Mouse (Mus musculus) ES-Bruce4 (cell line): Measurements from ENCODE around the gene Cux2. TPM values are rescaled to one million over a fixed set of nuclear protein-coding genes. Genes with fewer than 3 reads are reported as not detected.

Experiments used
- H3K27ac ChIP-seq: 2 replicates; pipeline ENCODE4 v1.5.1; 2012; ENCODE audit warnings: low read length, inconsistent platforms; ENCODE audit not compliant: insufficient read depth
- H3K27me3 ChIP-seq: 2 replicates; pipeline ENCODE4 v1.6.1; 2012; ENCODE audit warnings: mild to moderate bottlenecking, low read length, inconsistent platforms; ENCODE audit not compliant: control insufficient read depth, poor library complexity, insufficient read depth, severe bottlenecking
- H3K36me3 ChIP-seq: 2 replicates; pipeline ENCODE4 v1.6.1; 2012; ENCODE audit warnings: inconsistent platforms, mild to moderate bottlenecking, low read length, moderate library complexity; ENCODE audit not compliant: control insufficient read depth, poor library complexity, insufficient read depth, severe bottlenecking
- H3K4me1 ChIP-seq: one replicate; pipeline ENCODE4 v1.8.1; 2011; ENCODE audit warnings: low read length; ENCODE audit not compliant: control insufficient read depth, insufficient read depth
- H3K4me3 ChIP-seq: 2 replicates; pipeline ENCODE4 v1.5.1; 2011; ENCODE audit warnings: low read depth, mild to moderate bottlenecking, low read length
- H3K9ac ChIP-seq: 2 replicates; pipeline ENCODE4 v1.6.1; 2012; ENCODE audit warnings: low read depth, mild to moderate bottlenecking, inconsistent platforms; ENCODE audit not compliant: poor library complexity, severe bottlenecking
- H3K9me3 ChIP-seq: replicated peaks from 2 replicates; pipeline ENCODE4 v1.6.1; 2012; ENCODE audit warnings: mild to moderate bottlenecking, low read length, inconsistent platforms; ENCODE audit not compliant: control insufficient read depth, poor library complexity, insufficient read depth, severe bottlenecking
- CTCF ChIP-seq: IDR thresholded peaks from one replicate; pipeline ENCODE4 v1.8.1; 2011; ENCODE audit warnings: low read depth, low read length
- EP300 ChIP-seq: IDR thresholded peaks from 2 replicates; pipeline ENCODE4 v1.6.1; 2011; ENCODE audit warnings: low read depth, low read length; ENCODE audit not compliant: insufficient read depth
- POLR2A ChIP-seq: IDR thresholded peaks from one replicate; pipeline ENCODE4 v1.8.1; 2011; ENCODE audit warnings: low read length; ENCODE audit not compliant: insufficient read depth
- polyA plus RNA-seq: library from polyadenylated mRNA; stranded (reverse); fragments of >200 nt; gene quantifications from 2 replicates; pipeline ENCODE4 v1.2.4, GENCODE M21; 2011; ENCODE audit warnings: low read depth; ENCODE audit not compliant: missing spikeins, insufficient read depth, insufficient read length

Gene Cux2
- polyA plus RNA-seq, 1 experiment: 3.6 TPM

DNA sequence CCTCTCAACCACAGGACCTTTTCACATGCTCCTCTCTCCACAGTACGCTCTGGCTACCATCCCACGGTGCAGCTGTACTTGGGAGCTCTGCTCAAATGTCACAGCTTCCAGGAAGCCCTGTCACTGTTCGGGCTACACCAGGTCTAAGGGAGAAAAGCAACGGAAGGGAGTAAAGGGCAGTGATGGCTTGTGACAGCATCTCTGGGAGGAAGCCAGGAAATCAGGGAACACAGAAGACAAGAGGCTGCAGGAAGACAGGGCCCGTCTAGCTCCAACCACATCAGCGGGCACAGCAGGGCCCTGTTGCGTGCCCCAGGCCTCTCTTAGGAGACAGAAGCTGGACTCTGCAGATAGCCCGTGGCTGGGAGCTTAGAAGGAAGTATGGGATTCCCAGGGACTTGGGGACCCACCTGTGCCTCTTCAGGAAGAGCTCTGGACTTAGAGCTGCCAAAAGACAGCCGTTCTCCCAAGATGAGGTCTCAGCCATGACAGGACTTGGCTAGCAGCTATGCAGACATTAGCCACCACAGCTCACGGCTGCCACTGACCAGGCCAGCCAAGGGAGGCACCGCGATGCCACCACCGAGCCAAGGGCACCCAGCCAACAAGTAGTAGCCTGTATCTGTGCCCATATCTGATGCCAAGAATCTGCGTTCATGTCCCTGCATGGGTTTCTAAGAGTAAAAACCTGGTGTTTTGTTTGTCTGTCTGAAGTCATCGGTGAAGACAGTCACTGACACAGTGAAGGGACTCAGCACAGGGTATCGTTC, 105.7 kb downstream of the Cux2 start:
- Histone ChIP-seq H3K36me3 (no peaks in the 10 kb centered on the region), H3K9me3 (no peaks in the 10 kb centered on the region), H3K4me3 (no peak overlapping the region), H3K27me3 (no peaks in the 10 kb centered on the region), H3K9ac (no peak overlapping the region), H3K4me1 (no peaks in the 10 kb centered on the region), H3K27ac (no peak overlapping the region)
- TF ChIP-seq CTCF: no peak
- no peak for TF ChIP-seq EP300
- no peak for TF ChIP-seq POLR2A

DNA sequence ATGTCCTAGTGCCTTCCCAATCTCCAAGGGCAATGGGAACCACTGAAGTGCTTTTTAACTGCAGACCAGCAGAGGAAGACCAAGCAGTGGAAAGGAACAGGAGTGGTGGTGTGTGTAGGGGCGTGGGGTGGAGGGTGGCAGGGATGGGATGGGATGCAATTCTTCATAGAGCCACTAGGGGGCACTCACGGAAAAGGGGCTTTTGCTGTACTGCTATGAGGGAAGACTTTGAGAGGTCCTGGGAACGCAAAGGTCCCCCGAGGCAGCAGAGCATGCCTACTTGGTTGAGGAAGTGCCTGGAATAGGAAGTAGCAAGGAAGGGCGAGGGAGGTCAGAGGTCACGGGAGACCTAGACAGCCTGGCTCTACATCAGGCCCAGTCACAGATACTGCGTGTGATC, 106.4 kb downstream of the Cux2 start:
- no peak overlapping the region for H3K4me3 ChIP-seq
- TF ChIP-seq POLR2A (no peak), CTCF (peak; percentile 77), EP300 (no peak)

DNA sequence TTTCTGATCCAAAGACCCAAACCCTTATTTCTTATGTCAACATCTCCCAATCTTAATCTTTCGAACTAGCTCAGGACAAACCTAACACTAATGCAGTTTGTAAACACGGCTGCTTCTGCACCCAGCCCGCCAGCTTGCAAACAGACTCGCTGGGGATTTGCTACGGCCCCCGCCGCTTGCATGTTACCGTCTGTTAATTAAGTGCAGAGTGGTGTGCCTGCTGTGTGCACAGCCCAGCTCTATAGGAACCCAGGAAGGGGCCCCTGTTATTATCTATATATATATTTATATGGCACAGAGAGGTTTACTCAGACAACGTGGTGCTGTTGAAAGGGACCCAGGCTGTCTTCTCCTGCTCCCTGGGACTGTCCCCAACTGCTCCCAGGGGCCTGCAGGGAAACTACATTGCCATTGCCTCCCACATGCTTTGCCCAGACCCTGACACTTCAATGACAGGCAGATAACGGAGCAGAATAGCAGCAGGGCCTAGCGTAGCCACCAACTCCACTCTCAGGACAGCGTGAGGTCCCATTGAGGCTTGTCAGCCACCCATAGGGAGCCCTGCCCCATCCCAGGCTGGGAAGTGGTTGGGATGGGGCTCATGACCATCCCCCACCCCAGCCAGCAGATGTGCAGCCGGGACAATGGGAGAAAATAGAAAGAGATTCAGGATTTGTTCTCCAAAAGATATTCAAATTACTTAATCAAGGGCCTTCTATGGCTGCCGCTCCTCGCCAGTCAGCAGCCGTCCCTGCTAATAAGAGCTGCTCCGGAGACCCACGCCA, 111.6 kb downstream of the Cux2 start:
- Histone ChIP-seq H3K4me3 (no peak overlapping the region), H3K4me1 (no peaks in the 10 kb centered on the region)

More for the DNA sequence above, 106.4 kb downstream of the Cux2 start:
- Histone ChIP-seq H3K36me3 (no peaks in the 10 kb centered on the region), H3K9me3 (no peaks in the 10 kb centered on the region), H3K4me1 (no peaks in the 10 kb centered on the region), H3K27ac (no peak overlapping the region), H3K27me3 (no peaks in the 10 kb centered on the region), H3K9ac (no peak overlapping the region)

DNA sequence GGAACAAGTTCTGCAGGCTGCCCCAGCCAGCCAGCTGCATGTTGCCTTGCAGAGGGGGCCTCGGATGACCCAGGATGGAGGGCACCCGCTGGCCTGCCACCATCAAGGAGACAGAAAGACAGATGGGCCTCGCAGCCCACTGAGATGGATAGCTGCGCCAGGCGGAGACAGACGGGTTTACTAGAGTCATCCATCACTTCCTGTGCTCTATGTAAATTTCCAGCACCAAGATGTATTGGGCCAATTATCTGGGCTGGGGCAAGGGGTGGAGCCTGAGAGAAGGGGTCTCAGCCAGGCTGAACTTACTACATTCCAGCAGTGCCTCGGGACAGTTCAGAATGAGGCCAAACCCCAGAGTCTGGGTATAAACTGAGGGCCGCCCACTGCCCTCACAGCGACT, 119.6 kb downstream of the Cux2 start:
- no peak overlapping the region for H3K27ac ChIP-seq
- no peak overlapping the region for H3K4me3 ChIP-seq
- H3K27me3 ChIP-seq: no peaks in the 10 kb centered on the region
- no peaks in the 10 kb centered on the region for H3K4me1 ChIP-seq
- H3K9me3 ChIP-seq: no peaks in the 10 kb centered on the region
- no peaks in the 10 kb centered on the region for H3K36me3 ChIP-seq
- TF ChIP-seq CTCF: no peak
- no peak for TF ChIP-seq POLR2A
- no peak overlapping the region for H3K9ac ChIP-seq

More for the DNA sequence above, 111.6 kb downstream of the Cux2 start:
- TF ChIP-seq CTCF (no peak), EP300 (no peak), POLR2A (no peak)
- Histone ChIP-seq H3K9ac (no peak overlapping the region), H3K27me3 (no peaks in the 10 kb centered on the region), H3K9me3 (no peaks in the 10 kb centered on the region), H3K36me3 (no peaks in the 10 kb centered on the region), H3K27ac (no peak overlapping the region)

DNA sequence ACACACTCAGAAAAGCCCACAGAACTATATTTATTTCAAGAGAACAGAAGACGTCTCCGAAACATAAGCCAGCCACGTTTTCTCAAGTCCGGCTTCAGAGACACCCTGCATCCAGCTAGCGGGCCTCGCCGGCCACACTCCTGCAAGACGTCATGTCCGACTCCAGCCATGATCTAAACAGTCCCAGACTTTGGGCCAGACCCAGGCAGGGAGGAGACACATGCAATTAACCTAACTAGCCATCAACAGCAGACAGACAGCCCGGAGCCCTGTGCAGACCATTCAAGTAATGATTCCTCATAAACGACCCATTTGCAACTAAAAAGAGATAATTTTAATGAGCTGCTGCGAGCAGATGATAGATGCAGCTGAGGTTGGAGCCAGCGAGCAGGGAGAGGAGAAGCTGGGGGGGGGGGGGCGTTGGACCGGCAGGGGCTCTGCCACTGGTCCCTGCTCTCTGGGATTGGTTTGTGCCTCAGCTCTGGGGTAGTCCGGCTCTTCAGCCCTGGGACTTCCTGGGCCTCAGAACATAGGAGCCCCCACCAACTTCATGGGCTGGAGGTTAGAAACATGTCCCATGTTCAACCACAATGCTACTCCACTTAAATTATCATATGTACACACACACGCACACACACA, 121.4 kb downstream of the Cux2 start:
- Histone ChIP-seq H3K4me1 (no peaks in the 10 kb centered on the region), H3K27me3 (no peaks in the 10 kb centered on the region), H3K9me3 (no peaks in the 10 kb centered on the region), H3K4me3 (no peak overlapping the region), H3K27ac (no peak overlapping the region), H3K36me3 (no peaks in the 10 kb centered on the region), H3K9ac (no peak overlapping the region)
- no peak for TF ChIP-seq EP300
- no peak for TF ChIP-seq POLR2A
- no peak for TF ChIP-seq CTCF

DNA sequence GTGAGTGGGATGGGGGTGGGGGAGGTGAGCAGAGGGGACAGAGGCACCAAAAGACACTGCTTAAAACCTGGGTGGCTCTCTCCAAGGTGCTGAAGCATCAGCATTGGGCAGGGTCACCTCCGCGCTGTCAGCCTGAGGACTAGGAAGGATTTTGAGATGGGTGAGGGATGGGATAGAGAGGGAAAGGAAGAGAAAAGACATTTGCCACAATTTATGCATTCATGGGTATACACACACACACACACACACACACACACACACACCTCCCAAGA, 123.4 kb downstream of the Cux2 start:
- no peaks in the 10 kb centered on the region for H3K27me3 ChIP-seq
- H3K4me1 ChIP-seq: no peaks in the 10 kb centered on the region
- H3K4me3 ChIP-seq: no peak overlapping the region
- TF ChIP-seq POLR2A (no peak), EP300 (no peak), CTCF (no peak)
- no peaks in the 10 kb centered on the region for H3K36me3 ChIP-seq
- H3K9ac ChIP-seq: no peak overlapping the region
- H3K9me3 ChIP-seq: no peaks in the 10 kb centered on the region
- no peak overlapping the region for H3K27ac ChIP-seq
